In genomic region chr2:118179873-118180585, GRCm38 (mm10) we compare ENCODE assay signal across 10 mouse cellular contexts.
DNase-seq lines count a peak whose midpoint lies in the region; ATAC-seq lines count a peak whose summit lies in the region.
"Had no signal": no experiment of that assay in that cellular context is flagged by ENCODE, and none has a peak within 500 bp of the region (broad histone marks: within the 10 kb centered on the region; RNA-seq: fewer than 3 reads in every experiment).

No protein-coding gene starts in this region.

- no peak overlapping the region for H3K9ac ChIP-seq in heart, embryonic 15.5 days
- H3K9ac ChIP-seq in hindbrain, embryonic 14.5 days: 0 out of 2 replicates have a peak overlapping the region, but pooled peaks have one; percentile 24
- H3K9ac ChIP-seq in midbrain, embryonic 14.5 days (replicated peaks; ENCODE audit: low read length): no peak overlapping the region

- no peaks in the 10 kb centered on the region for H3K36me3 ChIP-seq in heart, embryonic 15.5 days
- no peaks in the 10 kb centered on the region for H3K36me3 ChIP-seq in embryonic facial prominence, embryonic 10.5 days (replicated peaks)
- no peaks in the 10 kb centered on the region for H3K36me3 ChIP-seq in hindbrain, embryonic 14.5 days (replicated peaks; ENCODE audit: control insufficient read depth, insufficient read depth)
- no peaks in the 10 kb centered on the region for H3K36me3 ChIP-seq in midbrain, embryonic 14.5 days (ENCODE audit: control insufficient read depth, insufficient read depth, low read length)

- H3K27me3 ChIP-seq in heart, embryonic 15.5 days: no peaks in the 10 kb centered on the region
- H3K27me3 ChIP-seq in embryonic facial prominence, embryonic 10.5 days (replicated peaks; ENCODE audit: low read depth, poor library complexity, severe bottlenecking): no peaks in the 10 kb centered on the region
- no peaks in the 10 kb centered on the region for H3K27me3 ChIP-seq in hindbrain, embryonic 14.5 days (ENCODE audit: control insufficient read depth, insufficient read depth, low read length)
- no peaks in the 10 kb centered on the region for H3K27me3 ChIP-seq in midbrain, embryonic 14.5 days (ENCODE audit: control insufficient read depth, insufficient read depth, low read length)

- ATAC-seq in heart, embryonic 15.5 days (replicated peaks; ENCODE audit: insufficient number of reproducible peaks, insufficient read depth, low FRiP score, low read depth): no peak
- no peak for ATAC-seq in hindbrain, embryonic 14.5 days (ENCODE audit: low FRiP score)
- ATAC-seq in midbrain, embryonic 14.5 days (ENCODE audit: low FRiP score, low TSS enrichment): no peak
- ATAC-seq in monocyte, adult 5-6 weeks (replicated peaks; ENCODE audit: insufficient number of reproducible peaks, low FRiP score, low TSS enrichment, poor library complexity, severe bottlenecking): no peak

- no peak for DNase-seq in heart, postnatal 25 days (ENCODE audit: low spot score)
- no peak for DNase-seq in embryonic facial prominence, embryonic 10.5 days (ENCODE audit: low spot score)
- no peak for DNase-seq in hindbrain, embryonic 14.5 days (ENCODE audit: low spot score)
- no peak for DNase-seq in midbrain, embryonic 14.5 days
- DNase-seq in testis, postnatal 14 days (ENCODE audit: low spot score): no peak
- DNase-seq in spleen, postnatal 14 days (ENCODE audit: low spot score in 2 of 2): no peak
- DNase-seq: adrenal gland, postnatal 36 days; lung, postnatal 14 days had no signal

- H3K4me2 ChIP-seq in heart, embryonic 15.5 days: peak overlapping the region; percentile 56
- peak overlapping the region; percentile 39 for H3K4me2 ChIP-seq in hindbrain, embryonic 14.5 days (replicated peaks)
- H3K4me2 ChIP-seq in midbrain, embryonic 14.5 days (ENCODE audit: low read length): peak overlapping the region; percentile 43

- peaks cover 5% of the 10 kb centered on the region for H3K4me1 ChIP-seq in heart, embryonic 15.5 days (replicated peaks)
- H3K4me1 ChIP-seq in embryonic facial prominence, embryonic 10.5 days: peaks cover 10% of the 10 kb centered on the region
- H3K4me1 ChIP-seq in hindbrain, embryonic 14.5 days (replicated peaks; ENCODE audit: control insufficient read depth, insufficient read depth, low read length): no peaks in the 10 kb centered on the region
- H3K4me1 ChIP-seq in midbrain, embryonic 14.5 days (ENCODE audit: control insufficient read depth, insufficient read depth, low read length): no peaks in the 10 kb centered on the region

- no peaks in the 10 kb centered on the region for H3K9me3 ChIP-seq in heart, embryonic 15.5 days (replicated peaks)
- H3K9me3 ChIP-seq in embryonic facial prominence, embryonic 10.5 days: 0 out of 2 replicates have a peak, but pooled peaks cover 5% of the 10 kb centered on the region
- no peaks in the 10 kb centered on the region for H3K9me3 ChIP-seq in hindbrain, embryonic 14.5 days (ENCODE audit: control insufficient read depth, low read length)
- no peaks in the 10 kb centered on the region for H3K9me3 ChIP-seq in midbrain, embryonic 14.5 days (ENCODE audit: control insufficient read depth, low read length)

- H3K27ac ChIP-seq in heart, embryonic 15.5 days: peak overlapping the region; percentile 47
- peak overlapping the region; percentile 79 for H3K27ac ChIP-seq in embryonic facial prominence, embryonic 10.5 days (replicated peaks)
- no peak overlapping the region for H3K27ac ChIP-seq in hindbrain, embryonic 14.5 days
- no peak overlapping the region for H3K27ac ChIP-seq in midbrain, embryonic 14.5 days (replicated peaks; ENCODE audit: low read depth, low read length)

- peak overlapping the region; percentile 21; the same call in 1 of the 2 replicates for H3K4me3 ChIP-seq in heart, embryonic 15.5 days
- peak overlapping the region; percentile 48 for H3K4me3 ChIP-seq in embryonic facial prominence, embryonic 10.5 days
- no peak overlapping the region for H3K4me3 ChIP-seq in hindbrain, embryonic 14.5 days (replicated peaks; ENCODE audit: low read length)
- peak overlapping the region; percentile 14; the same call in 1 of the 2 replicates for H3K4me3 ChIP-seq in midbrain, embryonic 14.5 days (replicated peaks; ENCODE audit: low read depth, low read length)

- intact Hi-C loops in heart, postnatal 25 days (cut with DNase I): no loop called here

Comparison
In these comparisons a context has a peak if more than half of its experiments do, and no peak if none do; other contexts are left out.
1. H3K27ac ChIP-seq: peak in heart, embryonic 15.5 days (single experiment) and embryonic facial prominence, embryonic 10.5 days (single experiment); none in hindbrain, embryonic 14.5 days (single experiment) and midbrain, embryonic 14.5 days (single experiment).
2. Peak in every context shown above with its lines, with median percentiles within 50 percentile points of each other: H3K4me2 ChIP-seq.